Mouse (Mus musculus) neural tube, embryonic 11.5 days (tissue): ENCODE measurements around the gene B3gat2. TPM values are rescaled to one million over a fixed set of nuclear protein-coding genes. Genes with fewer than 3 reads are reported as not detected.

Experiments
- ATAC-seq: fragments of 200-750 bp; cut with Nextera tagmentation; 2 replicates; pipeline ENCODE4 v1.8.0; 2017; ENCODE audit warnings: moderate number of reproducible peaks, mild to moderate bottlenecking, moderate TSS enrichment, moderate library complexity; ENCODE audit not compliant: insufficient read depth, low FRiP score, low TSS enrichment
- DNase-seq: peaks from one replicate; pipeline ENCODE4 v3.0.0-alpha.2; 2015; ENCODE audit warnings: low spot score
- H3K27ac ChIP-seq: fragments of 300-500 bp; sonication (generic); 2 replicates; pipeline ENCODE4 v1.5.1; 2014; ENCODE audit warnings: low read depth, mild to moderate bottlenecking, low read length
- H3K27me3 ChIP-seq: fragments of 300-500 bp; sonication (generic); 2 replicates; pipeline ENCODE4 v1.6.1; 2014; ENCODE audit warnings: mild to moderate bottlenecking, low read length, mixed read lengths; ENCODE audit not compliant: control insufficient read depth, insufficient read depth
- H3K36me3 ChIP-seq: fragments of 300-500 bp; sonication (generic); 2 replicates; pipeline ENCODE4 v1.6.1; 2014; ENCODE audit warnings: mild to moderate bottlenecking, low read length, moderate library complexity, mixed read lengths; ENCODE audit not compliant: control insufficient read depth, insufficient read depth
- H3K4me1 ChIP-seq: fragments of 300-500 bp; sonication (generic); 2 replicates; pipeline ENCODE4 v1.6.1; 2014; ENCODE audit warnings: low read length, mixed read lengths; ENCODE audit not compliant: control insufficient read depth, insufficient read depth
- H3K4me2 ChIP-seq: fragments of 300-500 bp; sonication (generic); 2 replicates; pipeline ENCODE4 v1.6.1; 2014; ENCODE audit warnings: low read depth, mild to moderate bottlenecking, moderate library complexity
- H3K4me3 ChIP-seq: fragments of 300-500 bp; sonication (generic); 2 replicates; pipeline ENCODE4 v1.5.1; 2014; ENCODE audit warnings: low read depth, low read length
- H3K9ac ChIP-seq: fragments of 300-500 bp; sonication (generic); 2 replicates; pipeline ENCODE4 v1.6.1; 2014; ENCODE audit warnings: mild to moderate bottlenecking, low read length
- H3K9me3 ChIP-seq: fragments of 300-500 bp; sonication (generic); 2 replicates; pipeline ENCODE4 v1.6.1; 2016; ENCODE audit warnings: low read length; ENCODE audit not compliant: control insufficient read depth
- WGBS: fragments of 180-500 bp; shearing (Covaris S2); extraction: QIAGEN DNeasy Blood & Tissue Kit; methylation state at CpG from one replicate; pipeline ENCODE4 v1.1.7; 2014; 5-methylcytosine and 5-hydroxymethylcytosine counted together
- polyA plus RNA-seq: library from polyadenylated mRNA; unstranded; fragments of >200 nt; fragmentation: Nextera tagmentation; extraction: Ambion mirVana; gene quantifications from 2 replicates; pipeline ENCODE4 v1.2.1, GENCODE M21; 2014

The B3gat2 gene
- polyA plus RNA-seq, 1 experiment from 2014 or later: 2.6 TPM

DNA sequence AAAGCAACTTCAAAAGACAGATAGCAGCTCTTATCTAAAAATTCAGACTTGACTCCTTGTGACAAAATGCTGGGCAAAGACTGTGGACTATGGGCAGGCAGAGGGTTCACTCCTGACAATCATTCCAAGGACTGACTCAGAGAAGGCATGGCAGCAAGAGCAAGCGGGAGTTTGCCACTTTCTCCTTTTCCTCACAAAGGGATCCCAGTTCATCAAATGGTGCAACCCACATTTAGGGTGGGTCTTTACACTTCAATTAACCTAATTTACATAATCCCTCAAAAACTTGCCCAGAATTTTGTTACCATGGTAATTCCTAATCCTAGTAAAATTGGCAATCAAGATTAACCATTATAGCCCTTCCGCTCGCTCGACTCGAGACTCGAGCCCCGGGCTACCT, 123.4 kb downstream of the B3gat2 start:
- ATAC-seq: no peak
- WGBS: 96% methylated on average over 7 of the region's 7 CpGs
- no peak overlapping the region for H3K4me2 ChIP-seq

DNA sequence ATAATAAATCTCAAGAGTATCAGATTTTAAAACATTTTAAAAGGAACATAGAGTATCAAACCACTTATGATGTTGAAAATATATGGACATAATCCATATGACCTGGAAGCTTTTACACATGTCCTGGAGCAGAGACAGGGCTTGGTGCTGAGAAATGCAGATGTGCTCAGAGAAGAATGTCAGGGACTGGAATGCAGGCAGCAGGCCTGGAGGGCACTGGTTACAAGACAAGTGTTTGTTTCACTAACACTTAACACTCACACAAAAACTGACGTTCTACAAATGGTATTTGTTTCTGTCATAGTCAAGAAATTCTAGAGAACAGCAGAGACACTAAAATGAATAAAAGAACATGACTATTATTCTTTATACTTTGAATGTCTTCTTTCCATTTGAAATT, 130.5 kb downstream of the B3gat2 start:
- no peaks in the 10 kb centered on the region for H3K27me3 ChIP-seq
- 67% methylated on average over 1 of the region's 1 CpGs for WGBS
- H3K4me2 ChIP-seq: no peak overlapping the region
- ATAC-seq (no peak), DNase-seq (no peak)
- H3K9me3 ChIP-seq: no peaks in the 10 kb centered on the region
- H3K36me3 ChIP-seq: no peaks in the 10 kb centered on the region
- no peak overlapping the region for H3K9ac ChIP-seq
- H3K27ac ChIP-seq: no peak overlapping the region
- no peaks in the 10 kb centered on the region for H3K4me1 ChIP-seq
- H3K4me3 ChIP-seq: no peak overlapping the region

More for the DNA sequence above, 123.4 kb downstream of the B3gat2 start:
- Histone ChIP-seq H3K9ac (no peak overlapping the region), H3K4me1 (no peaks in the 10 kb centered on the region), H3K36me3 (no peaks in the 10 kb centered on the region), H3K9me3 (no peaks in the 10 kb centered on the region), H3K27me3 (no peaks in the 10 kb centered on the region), H3K4me3 (no peak overlapping the region), H3K27ac (no peak overlapping the region)
- DNase-seq: no peak

Other genes with a start within 250 kb of the B3gat2 start
- 64.6 and 65.6 TPM in 2 replicates for gene Smap1, start 160.6 kb downstream of the B3gat2 start, polyA plus RNA-seq
- 62.3 and 68.8 TPM in 2 replicates for gene Sdhaf4, start 243.9 kb downstream of the B3gat2 start, polyA plus RNA-seq